Mouse (Mus musculus) liver, embryonic 14.5 days (tissue): ENCODE results near the gene Slc23a3.

Source experiments
- CTCF ChIP-seq: IDR thresholded peaks from 2 replicates; pipeline ENCODE4 v1.5.1; 2016; ENCODE audit warnings: antibody characterized with exemption, low read depth, control low read depth
- EP300 ChIP-seq: IDR thresholded peaks from 2 replicates; pipeline ENCODE4 v1.6.1; 2016; ENCODE audit warnings: antibody characterized with exemption, low read depth

DNA sequence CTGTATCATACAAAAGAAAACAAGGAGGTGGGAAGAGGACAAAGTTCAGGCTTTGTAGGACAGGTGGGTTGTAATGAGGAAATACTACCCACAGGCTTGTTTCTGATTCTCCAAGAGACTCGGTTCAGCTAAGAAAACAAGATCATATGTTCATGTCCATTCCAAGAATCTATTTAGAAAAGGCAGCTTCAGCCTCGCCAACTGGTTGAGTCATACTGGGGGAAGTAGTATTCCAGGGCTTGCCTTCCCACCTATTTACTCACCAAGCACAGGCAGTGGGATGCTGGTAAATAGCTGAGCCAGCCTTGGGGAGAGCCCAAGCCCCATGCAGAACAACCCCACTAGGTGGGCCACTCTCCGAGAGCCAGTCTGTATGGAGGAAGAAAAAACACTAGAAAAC, 5.0 kb downstream of the Slc23a3 start:
- no peak for TF ChIP-seq CTCF
- no peak for TF ChIP-seq EP300
